Mouse (Mus musculus) heart, embryonic 12.5 days (tissue): ENCODE results near the gene Tctn3. TPM values are rescaled to one million over a fixed set of nuclear protein-coding genes. Genes with fewer than 3 reads are reported as not detected.
A peak's percentile ranks its signal among the peaks of the same experiment; 100 is the strongest.

ENCODE experiments used
- ATAC-seq: fragments of 200-750 bp; cut with Nextera tagmentation; 2 replicates; pipeline ENCODE4 v1.8.0; 2017; ENCODE audit warnings: moderate TSS enrichment, moderate library complexity; ENCODE audit not compliant: insufficient number of reproducible peaks, low FRiP score
- H3K27ac ChIP-seq: fragments of 300-500 bp; sonication (generic); 2 replicates; pipeline ENCODE4 v1.5.1; 2016; ENCODE audit warnings: mild to moderate bottlenecking, moderate library complexity; ENCODE audit not compliant: poor library complexity, severe bottlenecking
- H3K27me3 ChIP-seq: fragments of 300-500 bp; sonication (generic); replicated peaks from 2 replicates; pipeline ENCODE4 v1.6.1; 2016; ENCODE audit warnings: mild to moderate bottlenecking, moderate library complexity
- H3K36me3 ChIP-seq: fragments of 300-500 bp; sonication (generic); 2 replicates; pipeline ENCODE4 v1.6.1; 2016; ENCODE audit warnings: mild to moderate bottlenecking, moderate library complexity
- H3K4me1 ChIP-seq: fragments of 300-500 bp; sonication (generic); replicated peaks from 2 replicates; pipeline ENCODE4 v1.6.1; 2016; ENCODE audit warnings: mild to moderate bottlenecking
- H3K4me2 ChIP-seq: fragments of 300-500 bp; sonication (generic); 2 replicates; pipeline ENCODE4 v1.6.1; 2016; ENCODE audit warnings: mild to moderate bottlenecking, moderate library complexity
- H3K4me3 ChIP-seq: fragments of 300-500 bp; sonication (generic); 2 replicates; pipeline ENCODE4 v1.5.1; 2016; ENCODE audit warnings: mild to moderate bottlenecking
- H3K9ac ChIP-seq: fragments of 300-500 bp; sonication (generic); 2 replicates; pipeline ENCODE4 v1.6.1; 2016; ENCODE audit warnings: mild to moderate bottlenecking, moderate library complexity
- H3K9me3 ChIP-seq: fragments of 300-500 bp; sonication (generic); replicated peaks from 2 replicates; pipeline ENCODE4 v1.6.1; 2016; ENCODE audit warnings: mild to moderate bottlenecking, moderate library complexity
- WGBS: fragments of 180-500 bp; shearing (Covaris S2); methylation state at CpG from one replicate; pipeline ENCODE4 v1.1.7; 2016; 5-methylcytosine and 5-hydroxymethylcytosine counted together
- polyA plus RNA-seq: library from polyadenylated mRNA; unstranded; fragments of >200 nt; fragmentation: Nextera tagmentation; extraction: Ambion mirVana; gene quantifications from 2 replicates; pipeline ENCODE4 v1.2.1, GENCODE M21; 2016

Tctn3 gene
- 10.6 and 11.1 TPM in 2 replicates for polyA plus RNA-seq

DNA sequence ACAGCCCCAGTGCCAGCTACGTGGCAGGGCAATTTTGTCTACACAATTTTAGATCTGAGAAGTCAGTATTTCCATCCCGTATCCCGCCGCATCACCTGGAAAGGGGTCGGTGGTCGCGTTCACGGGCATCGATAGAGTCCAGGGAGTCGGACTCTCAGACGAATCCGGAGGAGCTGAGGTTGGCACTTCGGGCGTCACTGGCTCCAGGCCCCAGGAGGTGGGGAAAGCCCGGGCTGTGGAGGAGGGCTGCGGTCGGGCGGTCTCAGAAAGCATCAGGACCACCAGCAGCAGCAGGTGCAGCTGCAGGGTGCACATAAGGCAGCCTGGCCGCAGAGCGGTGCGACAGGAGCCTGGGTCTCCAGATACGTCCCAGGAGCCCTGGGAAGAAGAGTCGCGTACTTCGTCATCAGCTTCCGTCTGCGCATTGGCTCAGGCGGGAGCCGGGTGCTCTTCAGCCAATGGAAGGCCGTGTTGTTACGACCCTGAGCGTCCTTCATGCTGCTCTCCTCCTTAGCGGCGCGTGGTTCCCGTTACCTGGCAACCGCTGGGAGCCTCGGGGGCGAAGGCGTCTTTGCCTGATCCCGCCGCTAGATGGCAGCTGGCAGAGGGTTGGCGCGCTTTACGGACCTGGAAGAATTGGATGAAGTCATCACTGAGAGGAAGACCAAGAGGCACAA is at the start of gene Tctn3, which contains the start of gene Entpd1:
Gene Tctn3, minus strand, starts transcription at position 404 of the 677 bp plus-strand sequence.
Gene Entpd1, plus strand, starts transcription at position 537 of the 677 bp plus-strand sequence.
- Histone ChIP-seq H3K27ac (no peak within 1 kb of the TSS), H3K9me3 (no peaks in the 10 kb centered on the region), H3K36me3 (peaks cover 23% of the 10 kb centered on the region), H3K9ac (peak within 1 kb of the TSS; percentile 84), H3K4me2 (peak within 1 kb of the TSS; percentile 86), H3K4me3 (peak within 1 kb of the TSS; percentile 88), H3K4me1 (peaks cover 5% of the 10 kb centered on the region), H3K27me3 (0 out of 2 replicates have a peak, but pooled peaks cover 3% of the 10 kb centered on the region)
- peak; percentile 100 for ATAC-seq
- under 1% methylated on average over 45 of the region's 45 CpGs for WGBS

DNA sequence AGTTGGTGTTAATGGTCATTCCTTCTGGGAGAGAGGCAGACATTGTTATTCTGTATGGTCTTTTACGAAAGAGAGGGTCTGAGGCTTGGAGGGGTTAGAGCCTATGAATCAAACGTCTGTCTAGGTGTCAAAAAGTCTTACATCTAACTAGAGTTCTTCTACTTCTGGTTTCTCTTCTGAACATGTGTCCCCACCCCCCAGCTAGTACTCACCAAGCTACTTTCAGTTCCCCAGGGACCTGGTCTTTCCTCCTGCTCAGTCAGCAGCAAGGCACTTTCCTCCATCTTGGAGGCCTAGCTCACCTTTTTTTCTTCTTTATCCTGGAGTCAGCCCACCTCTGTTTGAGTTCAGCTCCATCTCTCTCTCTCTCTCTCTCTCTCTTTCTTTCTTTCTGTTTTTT is 49.1 kb upstream of the Tctn3 start:
- Histone ChIP-seq H3K27ac (no peak overlapping the region), H3K9ac (peak overlapping the region; percentile 71; the same call in 1 of the 2 replicates), H3K9me3 (no peaks in the 10 kb centered on the region), H3K4me1 (peaks cover 21% of the 10 kb centered on the region; the same call in 1 of the 2 replicates), H3K27me3 (no peaks in the 10 kb centered on the region), H3K36me3 (no peaks in the 10 kb centered on the region), H3K4me3 (peak overlapping the region; percentile 45), H3K4me2 (peak overlapping the region; percentile 79)
- no peak for ATAC-seq
- 75% methylated on average over 2 of the region's 2 CpGs for WGBS

DNA sequence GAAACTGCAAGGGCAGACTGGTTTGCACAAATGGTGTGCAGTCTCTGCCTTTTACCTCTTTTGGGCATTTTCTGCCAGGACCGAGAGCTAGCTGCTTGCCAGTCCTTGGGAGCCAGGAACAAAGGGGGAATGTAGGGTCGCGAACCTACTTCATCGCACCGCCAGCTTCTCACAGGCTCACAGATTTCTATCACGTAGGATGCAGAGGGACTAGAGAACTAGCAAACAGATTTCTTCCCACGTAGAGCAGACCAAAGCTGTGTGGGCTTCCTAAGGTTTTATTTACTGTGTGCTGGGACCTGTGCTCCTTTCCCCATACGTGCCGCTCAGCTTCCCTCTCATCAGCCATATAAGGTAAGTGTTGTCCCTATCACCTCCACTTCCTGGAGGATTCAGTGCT is 48.5 kb upstream of the Tctn3 start:
- Histone ChIP-seq H3K27ac (peak overlapping the region; percentile 53), H3K9ac (peak overlapping the region; percentile 71), H3K36me3 (no peaks in the 10 kb centered on the region), H3K27me3 (no peaks in the 10 kb centered on the region), H3K4me3 (peak overlapping the region; percentile 45), H3K4me1 (peaks cover 21% of the 10 kb centered on the region; the same call in 1 of the 2 replicates), H3K9me3 (no peaks in the 10 kb centered on the region), H3K4me2 (peak overlapping the region; percentile 79)
- WGBS: 12% methylated on average over 9 of the region's 9 CpGs
- ATAC-seq: no peak

DNA sequence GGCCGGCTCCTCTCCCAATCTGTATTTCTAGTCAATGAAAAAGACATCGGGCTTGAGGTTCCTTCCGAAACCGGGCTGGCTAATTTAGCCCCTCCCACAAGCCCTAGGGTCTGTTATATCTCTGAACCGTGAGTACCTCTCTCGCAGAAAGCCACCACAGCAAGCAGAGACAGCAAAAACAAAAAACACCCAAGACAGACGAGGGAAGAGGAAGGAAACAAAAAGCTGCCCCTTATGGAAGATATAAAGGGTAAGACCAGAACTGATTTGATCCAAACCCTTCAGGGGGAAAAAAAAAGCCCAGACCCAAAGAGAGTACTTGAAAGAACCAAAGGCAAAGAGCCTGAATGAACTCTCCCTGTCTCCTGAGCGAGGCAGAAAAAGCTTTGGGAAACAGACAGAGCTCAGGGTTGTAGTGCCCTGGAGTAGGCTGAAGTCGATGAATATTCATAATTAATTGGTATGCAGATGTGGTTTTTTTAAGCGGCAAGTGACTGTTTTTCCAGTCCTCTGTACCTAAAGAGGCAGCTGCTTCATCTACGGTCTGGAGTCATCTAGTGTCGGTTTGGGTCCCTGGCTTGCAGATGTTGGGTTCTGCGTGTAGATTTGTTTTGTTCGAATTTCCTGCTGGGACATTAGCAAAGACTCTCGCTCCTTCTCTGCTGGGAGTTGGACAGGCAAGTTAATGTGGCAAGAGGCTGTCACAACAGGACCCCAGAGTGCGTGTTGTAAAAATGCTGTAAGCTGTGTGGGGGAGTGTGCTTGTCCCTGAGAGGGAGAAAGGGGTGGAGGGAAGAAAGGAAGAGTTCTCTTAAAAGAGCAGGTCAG is 47.8 kb upstream of the Tctn3 start:
- peaks cover 21% of the 10 kb centered on the region; the same call in 1 of the 2 replicates for H3K4me1 ChIP-seq
- H3K36me3 ChIP-seq: no peaks in the 10 kb centered on the region
- WGBS: 2% methylated on average over 16 of the region's 16 CpGs
- peak overlapping the region; percentile 71 for H3K9ac ChIP-seq
- no peaks in the 10 kb centered on the region for H3K9me3 ChIP-seq
- H3K27me3 ChIP-seq: no peaks in the 10 kb centered on the region
- H3K4me2 ChIP-seq: peak overlapping the region; percentile 79
- peak overlapping the region; percentile 53 for H3K27ac ChIP-seq
- ATAC-seq: 0 out of 2 replicates have a peak, but pooled peaks have one; percentile 18
- peak overlapping the region; percentile 45 for H3K4me3 ChIP-seq

DNA sequence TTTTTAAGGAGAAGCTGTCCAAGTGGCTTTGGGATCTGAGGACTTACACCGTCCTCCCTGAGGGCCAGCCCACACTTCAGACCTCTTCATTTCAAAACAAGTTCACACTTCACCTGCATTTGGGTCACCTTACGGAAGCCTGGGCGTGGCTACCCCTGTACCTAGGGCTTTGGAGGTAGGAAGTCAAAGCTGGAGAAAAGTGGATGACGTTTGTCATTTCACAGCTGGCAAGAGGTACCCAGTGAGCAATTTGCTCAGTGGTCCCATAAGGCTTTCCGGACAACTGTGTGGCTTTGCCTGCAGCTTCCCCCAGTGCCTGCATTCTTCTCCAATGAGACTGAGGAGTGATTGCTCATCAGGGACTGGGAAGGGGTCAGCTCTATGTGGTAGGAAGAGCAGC is 46.9 kb upstream of the Tctn3 start:
- 47% methylated on average over 5 of the region's 5 CpGs for WGBS
- no peaks in the 10 kb centered on the region for H3K27me3 ChIP-seq
- H3K36me3 ChIP-seq: no peaks in the 10 kb centered on the region
- H3K4me3 ChIP-seq: no peak overlapping the region
- H3K4me2 ChIP-seq: peak overlapping the region; percentile 33
- no peak for ATAC-seq
- no peaks in the 10 kb centered on the region for H3K9me3 ChIP-seq
- no peak overlapping the region for H3K27ac ChIP-seq
- H3K9ac ChIP-seq: no peak overlapping the region
- peaks cover 21% of the 10 kb centered on the region; the same call in 1 of the 2 replicates for H3K4me1 ChIP-seq

DNA sequence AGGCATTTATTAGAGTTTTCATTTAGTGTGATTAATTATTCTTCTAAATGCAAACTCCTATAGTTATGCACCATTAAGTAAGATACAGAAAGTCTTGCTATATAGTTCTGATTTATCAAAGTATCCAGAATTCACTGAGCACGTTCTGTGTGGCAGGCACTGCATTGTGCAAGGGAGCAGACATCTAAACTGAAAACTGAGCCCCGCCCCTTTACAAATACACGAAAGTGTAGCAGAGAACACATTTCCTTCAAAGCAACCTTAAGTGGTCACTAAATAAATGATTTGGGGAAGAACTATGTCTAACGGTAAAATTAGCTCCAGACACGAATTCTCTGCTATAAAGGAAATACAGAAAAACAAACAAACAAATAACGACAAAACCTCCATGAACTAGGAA is 46.2 kb upstream of the Tctn3 start:
- H3K4me3 ChIP-seq: no peak overlapping the region
- peaks cover 17% of the 10 kb centered on the region; the same call in 1 of the 2 replicates for H3K4me1 ChIP-seq
- no peaks in the 10 kb centered on the region for H3K9me3 ChIP-seq
- no peaks in the 10 kb centered on the region for H3K27me3 ChIP-seq
- WGBS: 68% methylated on average over 6 of the region's 6 CpGs
- no peaks in the 10 kb centered on the region for H3K36me3 ChIP-seq
- H3K27ac ChIP-seq: no peak overlapping the region
- ATAC-seq: no peak
- no peak overlapping the region for H3K4me2 ChIP-seq
- no peak overlapping the region for H3K9ac ChIP-seq

DNA sequence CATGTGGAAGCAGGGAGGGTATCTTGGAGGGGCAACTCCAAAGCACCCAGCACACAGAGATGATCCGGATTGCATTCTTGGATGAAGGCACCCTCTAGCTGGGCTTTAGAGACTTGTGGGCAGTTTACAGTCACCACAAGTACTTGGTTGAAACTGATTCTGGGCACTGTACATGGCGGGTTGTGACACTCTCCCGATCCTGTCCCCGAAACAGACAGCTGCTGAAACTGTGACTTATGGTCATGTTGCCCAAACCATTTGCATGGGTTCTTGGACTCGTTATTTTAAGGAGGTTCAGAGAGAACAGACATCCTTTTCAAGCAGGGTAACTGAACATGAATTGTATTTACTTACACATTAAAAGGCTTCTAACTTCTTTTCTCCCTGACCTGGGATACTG is 44.2 kb upstream of the Tctn3 start:
- no peaks in the 10 kb centered on the region for H3K36me3 ChIP-seq
- peaks cover 18% of the 10 kb centered on the region for H3K4me1 ChIP-seq
- no peak overlapping the region for H3K4me2 ChIP-seq
- no peak overlapping the region for H3K9ac ChIP-seq
- H3K9me3 ChIP-seq: no peaks in the 10 kb centered on the region
- no peak overlapping the region for H3K4me3 ChIP-seq
- H3K27ac ChIP-seq: no peak overlapping the region
- ATAC-seq: no peak
- WGBS: 81% methylated on average over 5 of the region's 5 CpGs
- no peaks in the 10 kb centered on the region for H3K27me3 ChIP-seq

DNA sequence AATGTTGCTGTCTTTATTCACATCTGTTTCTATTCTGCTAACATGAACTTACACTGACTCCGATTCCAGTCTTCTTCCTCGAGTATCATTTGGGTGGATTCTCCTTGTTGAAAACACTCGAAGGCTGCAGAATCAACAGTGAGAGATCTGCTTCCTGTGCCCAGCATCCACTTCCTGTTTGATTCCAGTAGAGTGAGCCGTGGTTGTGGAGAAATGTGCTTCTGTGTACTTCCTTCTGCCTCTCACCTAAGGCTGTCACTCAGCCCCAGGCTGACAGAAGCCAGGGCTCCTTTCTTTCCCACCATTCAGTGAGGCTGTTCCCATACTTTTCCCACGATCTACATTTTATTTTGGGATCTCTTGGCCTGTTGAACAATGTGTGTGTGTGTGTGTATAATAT is 38.1 kb upstream of the Tctn3 start:
- Histone ChIP-seq H3K9ac (no peak overlapping the region), H3K4me2 (no peak overlapping the region), H3K36me3 (no peaks in the 10 kb centered on the region), H3K4me3 (no peak overlapping the region), H3K27ac (peak overlapping the region; percentile 47; the same call in 1 of the 2 replicates), H3K27me3 (no peaks in the 10 kb centered on the region), H3K9me3 (no peaks in the 10 kb centered on the region), H3K4me1 (peaks cover 35% of the 10 kb centered on the region)
- 35% methylated on average over 5 of the region's 5 CpGs for WGBS
- ATAC-seq: 0 out of 2 replicates have a peak, but pooled peaks have one; percentile 55

DNA sequence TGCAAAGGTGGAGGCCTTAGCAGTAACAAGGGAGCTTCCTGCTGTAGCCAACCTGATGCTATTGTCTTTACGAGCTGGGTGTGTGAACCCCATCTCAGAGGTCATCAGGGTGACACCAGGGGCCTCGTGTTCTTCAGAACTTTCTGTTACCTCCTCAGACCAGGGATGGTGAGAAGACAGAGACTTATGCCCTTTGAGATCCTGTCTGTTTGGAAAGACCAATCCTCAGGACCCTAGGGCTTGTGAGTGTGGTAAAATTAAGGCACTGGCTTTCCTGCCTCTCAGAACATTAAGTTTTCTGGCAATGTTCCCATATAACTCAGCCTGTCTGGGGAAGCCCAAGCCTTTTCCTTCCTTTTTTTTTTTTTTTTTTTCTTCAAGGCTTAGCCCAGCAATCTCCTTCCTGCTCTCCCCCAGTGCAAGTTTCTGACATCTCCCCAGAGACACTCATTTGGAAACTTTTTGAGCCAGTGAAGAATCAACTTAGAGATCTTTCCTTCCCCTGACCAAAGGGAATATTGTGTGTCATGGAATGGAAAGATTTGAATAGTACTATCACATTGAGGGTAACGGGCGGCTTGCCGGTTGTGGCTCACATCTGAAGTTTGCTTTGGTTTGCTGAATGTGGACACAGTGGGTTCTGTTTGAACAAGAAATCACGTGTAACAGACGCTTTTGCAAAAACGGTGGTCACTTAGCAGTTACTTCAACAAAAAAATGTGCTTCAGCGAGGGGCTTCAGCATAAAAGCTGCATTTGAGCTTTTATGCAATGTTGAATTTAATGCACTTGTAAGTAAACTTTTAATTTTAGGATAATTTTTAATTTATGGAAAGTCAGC is 35.5 kb upstream of the Tctn3 start:
- Histone ChIP-seq H3K36me3 (no peaks in the 10 kb centered on the region), H3K4me2 (no peak overlapping the region), H3K4me1 (peaks cover 35% of the 10 kb centered on the region), H3K27ac (peak overlapping the region; percentile 67), H3K9ac (no peak overlapping the region), H3K9me3 (no peaks in the 10 kb centered on the region), H3K4me3 (no peak overlapping the region), H3K27me3 (no peaks in the 10 kb centered on the region)
- peak; percentile 69 for ATAC-seq
- WGBS: 53% methylated on average over 9 of the region's 9 CpGs

DNA sequence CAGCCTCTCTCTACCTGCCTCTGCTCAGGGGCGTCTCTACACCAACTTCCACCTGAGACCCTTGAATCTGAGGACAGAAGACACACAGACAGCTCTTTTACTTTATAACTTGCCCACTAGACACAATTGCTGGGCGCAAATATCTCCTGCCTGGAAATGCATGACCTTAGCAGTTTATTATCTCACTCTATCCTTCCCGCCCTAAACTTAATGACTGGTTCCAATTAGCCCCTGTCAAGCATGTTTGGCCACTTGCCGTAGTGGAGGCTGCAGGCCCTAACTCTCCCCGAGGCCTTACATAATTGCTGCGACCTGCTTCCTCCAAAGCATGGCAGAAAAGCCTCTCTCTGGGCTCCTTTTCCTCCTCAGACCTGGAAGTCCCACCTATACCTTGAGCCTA is 34.3 kb upstream of the Tctn3 start:
- no peak overlapping the region; the same call in 1 of the 2 replicates for H3K27ac ChIP-seq
- no peak overlapping the region for H3K4me3 ChIP-seq
- 48% methylated on average over 6 of the region's 6 CpGs for WGBS

More for the DNA sequence above, 34.3 kb upstream of the Tctn3 start:
- Histone ChIP-seq H3K4me1 (peaks cover 31% of the 10 kb centered on the region), H3K9me3 (no peaks in the 10 kb centered on the region), H3K9ac (no peak overlapping the region), H3K27me3 (no peaks in the 10 kb centered on the region), H3K36me3 (no peaks in the 10 kb centered on the region), H3K4me2 (no peak overlapping the region)
- ATAC-seq: no peak
